Mouse (Mus musculus) thymus, postnatal 36 days (tissue): ENCODE measurements at regions not wholly inside any gene's neighbourhood (a gene's known extent, or its start where the extent isn't known, plus 50 kb on each side); places are given as distances from the start of the nearest gene placed in this dataset.

Experiments
- DNase-seq, 2 experiments: peaks; one replicate each; pipeline ENCODE4 v3.0.0; 2022; ENCODE audit warnings: mixed read lengths in 2 of 2

DNA sequence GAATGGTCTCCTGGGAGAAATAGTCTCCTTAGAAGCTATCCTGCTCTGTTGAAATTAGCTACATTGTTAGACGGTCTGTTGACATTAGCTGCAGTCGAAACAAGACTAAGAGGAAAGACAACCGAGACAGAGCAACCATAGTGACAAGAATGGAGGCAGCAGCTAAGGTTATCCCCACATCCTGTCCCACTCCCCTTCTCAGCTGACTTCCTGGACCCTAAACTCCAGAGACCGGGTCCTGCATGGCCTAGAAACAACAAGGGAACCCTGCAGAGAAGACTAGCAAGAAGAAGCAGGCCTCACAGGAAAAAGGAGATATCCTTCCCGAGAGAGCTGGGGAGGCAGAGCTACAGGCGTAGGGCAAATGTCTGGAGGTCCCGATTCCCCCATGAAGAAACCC is 102.0 kb downstream of the Fam168b start:
- DNase-seq: no peak

DNA sequence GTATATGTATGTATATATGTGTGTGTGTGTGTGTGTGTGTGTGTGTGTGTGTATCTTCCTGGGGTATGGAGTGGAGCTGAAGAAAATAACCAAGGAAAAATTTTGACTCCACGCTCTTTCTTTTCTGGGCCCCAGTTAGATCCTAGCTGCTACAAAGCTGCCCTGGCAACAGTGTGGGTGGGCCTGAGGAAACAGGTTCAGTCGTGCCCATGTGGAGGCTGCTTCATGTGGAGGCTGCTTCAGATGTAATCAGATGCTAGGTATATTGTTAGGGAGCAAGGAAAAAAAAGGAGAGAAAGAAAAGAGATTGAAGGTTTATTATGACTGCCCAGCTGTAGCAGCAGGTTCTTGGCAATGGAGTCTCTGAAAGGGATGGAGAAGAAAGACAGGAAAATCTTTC is 100.6 kb downstream of the Fam168b start:
- DNase-seq: no peak

DNA sequence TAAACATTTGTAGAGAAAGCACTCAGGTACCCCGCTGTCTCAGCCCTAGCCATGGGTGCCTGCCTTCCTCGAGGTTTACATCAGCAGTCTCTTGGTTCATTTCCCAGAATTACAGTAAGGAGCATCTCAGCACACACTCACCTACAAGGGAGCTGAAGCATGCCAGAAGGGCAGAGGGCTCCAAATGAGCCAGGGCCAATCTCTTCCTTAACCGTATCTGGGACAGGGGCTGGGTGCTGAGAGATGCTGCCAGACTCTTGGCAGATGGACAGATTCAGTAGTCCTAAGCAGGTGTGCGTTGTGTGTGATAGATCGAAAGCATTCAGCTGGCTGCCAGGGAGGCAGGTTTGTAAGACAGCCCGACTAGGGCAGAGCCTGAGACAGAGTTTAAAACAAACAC is 97.0 kb downstream of the Fam168b start:
- DNase-seq: no peak

DNA sequence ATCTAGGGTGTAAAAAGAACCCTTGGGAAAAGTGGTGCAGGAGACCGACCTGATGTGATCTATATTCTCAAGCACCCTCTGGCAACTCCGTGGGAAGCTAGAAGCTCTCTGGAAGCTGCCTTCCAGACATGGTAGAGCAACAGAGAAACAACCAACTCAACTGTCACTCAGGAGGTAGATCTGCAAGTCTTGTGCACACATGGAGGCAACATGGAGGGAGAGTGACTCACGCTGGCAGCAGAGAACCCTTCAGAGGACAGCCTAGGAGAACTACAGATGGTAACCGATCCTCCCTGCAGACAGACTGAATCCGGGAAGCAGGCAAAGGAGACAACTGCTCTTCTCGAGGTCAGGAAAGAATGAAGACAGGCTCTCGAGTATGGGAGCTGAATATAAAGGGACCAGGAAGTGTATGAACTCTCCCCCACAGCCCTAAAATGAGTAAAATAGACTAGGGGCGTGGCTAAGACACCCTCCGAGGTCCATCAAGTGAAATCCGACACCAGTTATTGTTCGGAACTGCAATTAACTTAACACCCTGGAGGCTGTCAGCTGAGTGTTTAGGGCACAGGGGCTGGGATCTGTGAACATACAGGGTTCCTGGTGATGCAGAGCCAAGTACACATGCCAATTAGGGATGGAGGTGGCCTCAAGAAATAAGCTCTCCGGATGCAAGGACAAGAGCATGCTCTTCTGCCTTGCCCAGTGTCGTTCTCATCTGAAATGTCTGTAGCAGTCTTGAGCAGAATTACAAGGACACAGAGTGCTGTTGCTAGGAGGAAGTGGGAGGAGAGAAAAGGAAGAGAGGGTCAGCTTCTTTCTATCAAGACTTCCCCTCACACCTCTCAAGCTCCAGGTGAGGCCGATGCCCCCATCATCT is 93.5 kb downstream of the Fam168b start:
- no peak for DNase-seq

DNA sequence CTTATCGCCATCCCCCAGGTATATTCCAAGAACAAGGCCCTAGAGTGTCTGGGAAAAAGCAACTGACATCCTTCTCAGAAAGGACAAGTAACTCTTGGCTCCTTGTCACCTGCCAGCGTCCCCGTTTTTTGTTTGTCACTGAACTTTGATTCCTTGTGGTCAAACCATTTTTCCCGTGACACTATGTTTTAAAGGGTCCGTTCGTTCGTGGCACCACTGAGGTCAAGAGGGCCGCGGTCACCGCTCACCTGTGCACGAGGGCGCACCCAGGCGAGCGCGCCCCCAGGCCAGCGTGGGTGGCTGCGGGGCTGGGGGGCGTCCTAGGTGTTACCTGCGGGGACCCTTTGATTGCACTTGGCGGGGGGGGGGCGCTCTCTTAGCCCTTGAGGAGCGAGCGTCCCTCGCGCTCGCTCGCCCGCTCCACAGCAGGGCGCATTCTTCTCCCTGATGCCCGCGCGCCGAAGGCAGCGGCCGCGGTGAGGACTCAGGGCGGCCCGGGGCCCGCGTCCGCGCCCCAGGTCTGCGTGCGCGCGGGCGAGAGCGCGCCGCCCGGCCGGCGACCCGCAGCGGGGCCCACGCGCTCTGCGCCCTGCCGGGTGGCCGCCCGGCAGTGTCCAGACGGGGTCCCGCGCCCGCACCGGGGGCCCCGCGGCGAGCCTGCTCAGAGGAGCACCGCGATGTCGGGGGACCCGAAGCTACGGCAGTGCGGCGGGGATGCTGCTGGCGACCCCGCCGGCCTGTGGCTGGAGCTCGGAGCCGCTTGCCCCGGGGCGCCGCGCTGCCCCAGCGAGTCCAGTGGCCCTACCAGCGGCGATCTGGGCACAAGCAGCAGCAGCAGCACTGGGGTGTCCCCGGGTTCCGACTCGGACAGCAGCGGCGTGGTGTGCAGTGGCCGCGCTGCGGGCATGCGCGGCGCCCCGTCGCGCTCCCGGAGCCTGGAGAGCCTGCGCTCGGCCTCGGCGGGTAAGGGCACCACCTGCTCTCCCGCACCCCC is 92.5 kb downstream of the Fam168b start:
- no peak for DNase-seq

DNA sequence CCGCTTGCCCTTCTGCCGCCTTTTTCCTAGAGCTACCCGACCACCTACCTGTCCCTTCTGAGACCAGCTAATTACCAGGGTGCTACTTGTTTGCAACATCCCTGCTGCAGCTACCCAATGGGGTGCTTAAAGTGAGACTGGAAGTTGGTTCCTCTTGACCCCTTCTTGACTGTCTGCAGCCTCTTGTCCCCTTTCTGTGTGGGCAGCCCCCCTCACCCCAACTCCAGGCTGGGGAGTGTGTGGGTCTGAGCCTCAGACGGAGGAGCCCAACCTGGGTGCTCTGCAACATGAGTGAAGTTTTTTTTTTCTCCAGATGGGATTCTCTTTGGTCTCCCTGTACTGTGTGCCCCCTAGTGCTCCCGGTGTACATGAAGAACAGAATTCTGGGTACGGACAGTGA is 91.7 kb downstream of the Fam168b start:
- no peak for DNase-seq

DNA sequence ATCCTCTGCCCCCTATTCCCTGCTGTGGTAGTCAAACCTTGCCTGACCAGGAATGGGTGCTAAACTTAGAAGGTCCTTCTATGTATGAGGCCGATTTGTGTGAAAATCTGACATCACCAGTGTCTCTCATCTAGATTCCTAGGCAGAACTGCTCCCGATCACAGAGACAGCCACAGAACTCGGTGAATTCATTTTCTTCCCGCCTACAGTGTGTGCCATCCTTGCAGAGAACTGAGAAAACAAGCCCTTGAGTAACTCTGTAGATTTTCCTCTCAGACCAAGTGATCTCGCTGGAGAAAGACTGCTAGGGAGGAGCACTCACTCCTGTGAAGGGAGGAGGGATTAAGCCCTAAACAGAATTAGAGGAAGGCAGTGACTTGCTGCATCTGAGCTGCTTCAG is 89.3 kb downstream of the Fam168b start:
- no peak for DNase-seq

DNA sequence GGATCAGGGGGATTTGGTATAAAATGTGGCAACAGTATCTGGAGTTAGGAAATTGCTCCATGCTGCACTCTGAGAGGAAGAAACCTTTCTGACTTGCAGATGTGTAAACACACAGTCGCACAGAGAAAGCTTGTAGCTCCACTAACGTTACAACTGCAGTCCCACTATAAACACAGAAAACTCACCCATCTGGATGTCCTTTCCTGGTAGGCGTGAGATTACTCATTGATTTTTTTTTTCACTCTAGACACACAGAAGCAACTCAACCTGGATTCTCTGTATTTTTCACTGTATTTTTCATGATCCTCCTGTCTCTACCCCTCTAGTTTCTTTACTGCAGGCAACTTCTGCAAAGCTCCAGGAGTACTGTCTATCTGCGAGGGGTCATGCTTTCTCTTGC is 82.3 kb downstream of the Fam168b start:
- no peak for DNase-seq

DNA sequence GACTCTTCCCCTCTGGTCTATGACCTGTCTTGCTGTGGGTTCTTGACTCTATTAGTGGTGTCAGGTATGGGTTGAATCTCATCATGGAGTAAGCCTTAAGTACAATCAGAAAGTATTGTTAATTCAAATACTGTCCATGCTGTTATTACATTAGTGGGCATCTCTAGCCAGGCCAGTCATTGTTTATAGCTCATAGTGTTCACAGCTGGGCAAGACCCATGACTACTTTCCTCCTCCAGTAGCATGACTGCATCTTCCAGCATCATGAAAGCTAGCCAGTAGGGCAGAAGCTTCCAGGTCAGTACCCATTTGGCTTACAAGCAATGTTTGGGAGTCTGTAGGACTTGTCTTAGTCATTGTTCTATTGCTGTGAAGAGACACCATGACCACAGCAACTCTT is 81.4 kb downstream of the Fam168b start:
- no peak for DNase-seq

DNA sequence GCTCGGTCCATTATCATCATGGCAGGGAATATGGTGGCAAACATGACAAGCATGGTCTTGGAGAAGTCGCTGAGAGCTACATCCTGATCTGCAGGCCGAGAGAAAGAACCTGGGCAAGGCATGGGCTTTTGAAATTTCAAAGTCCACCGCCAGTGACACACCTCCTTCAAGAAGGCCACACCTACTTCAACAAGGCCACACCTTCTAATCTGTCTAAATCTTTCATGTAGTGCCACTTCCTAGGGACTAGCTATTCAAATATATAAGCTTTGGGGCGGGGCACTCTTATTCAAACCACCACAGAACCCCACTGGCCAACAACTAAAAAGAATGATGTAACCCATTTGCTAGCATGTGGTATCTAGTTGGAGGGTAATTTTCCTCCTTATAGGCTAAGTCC is 81.0 kb downstream of the Fam168b start:
- DNase-seq: no peak
